Mouse (Mus musculus) B cell, adult 62 days (primary cell): ENCODE measurements around the gene Nutm2. TPM values are rescaled to one million over a fixed set of nuclear protein-coding genes. Genes with fewer than 3 reads are reported as not detected.

Experiments
- total RNA-seq: library from RNA; stranded (reverse); gene quantifications from 4 replicates; pipeline ENCODE4 v1.2.4, GENCODE M21; 2023

The Nutm2 gene
- total RNA-seq, result not detected in 4 replicates

GRCm38 (mm10) chr13:50467007-50467406, at the start of gene Nutm2:
TSS of gene Nutm2 (plus strand) at chr13:50467307.

GRCm38 (mm10) chr13:50417389-50418183, 49.5 kb upstream of the Nutm2 start, which contains the start of gene Fbxw17:
TSS of gene Fbxw17 (plus strand) at chr13:50417864.

GRCm38 (mm10) chr13:50443812-50444211, 23.3 kb upstream of the Nutm2 start, which contains the start of gene Gm47429:
TSS of gene Gm47429 (minus strand) at chr13:50443912.

Other genes starting within 250 kb of the Nutm2 start
- not detected in 4 replicates for gene Gm906, start 217.0 kb upstream of the Nutm2 start, total RNA-seq
- gene Fbxw17, start 49.4 kb upstream of the Nutm2 start, total RNA-seq, result 9.8 to 13.6 TPM (median 11.2 TPM) in 4 replicates
- gene Gm47429, start 23.4 kb upstream of the Nutm2 start, total RNA-seq, result not detected in 4 replicates
- gene Gm904, start 175.9 kb downstream of the Nutm2 start, total RNA-seq, result not detected in 4 replicates
- gene Gm8765, start 231.0 kb downstream of the Nutm2 start, total RNA-seq, result not detected in 4 replicates